Mouse (Mus musculus): ENCODE results near the gene Dmrtb1.

Dmrtb1 gene

GRCm38 (mm10) chr4:107684130-107684529 lies at the start of gene Dmrtb1:
Gene Dmrtb1 (minus strand): TSS chr4:107684230.
- no peak for DNase-seq (ENCODE audit: low read depth)

DNA sequence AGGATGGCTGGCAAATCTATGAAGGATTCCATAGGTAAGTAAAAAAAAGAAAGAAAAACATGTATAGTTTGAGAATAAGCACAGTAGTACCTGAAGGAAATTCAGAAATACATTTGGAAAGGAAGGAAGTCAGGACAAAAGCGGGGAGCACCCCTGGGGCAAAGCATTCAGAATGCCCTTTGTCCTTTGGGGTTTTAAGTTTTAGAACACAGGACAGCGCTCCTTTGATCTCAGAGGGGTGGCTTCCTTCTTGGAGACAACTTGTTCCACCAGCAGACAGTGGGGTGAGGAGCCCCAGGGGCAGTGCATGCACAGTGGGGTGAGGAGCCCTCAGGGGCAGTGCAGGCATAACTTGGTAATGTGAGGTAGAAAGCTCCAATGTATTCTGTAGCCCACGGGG lies 49.6 kb upstream of the Dmrtb1 start:
- DNase-seq (ENCODE audit: low read depth): no peak

DNA sequence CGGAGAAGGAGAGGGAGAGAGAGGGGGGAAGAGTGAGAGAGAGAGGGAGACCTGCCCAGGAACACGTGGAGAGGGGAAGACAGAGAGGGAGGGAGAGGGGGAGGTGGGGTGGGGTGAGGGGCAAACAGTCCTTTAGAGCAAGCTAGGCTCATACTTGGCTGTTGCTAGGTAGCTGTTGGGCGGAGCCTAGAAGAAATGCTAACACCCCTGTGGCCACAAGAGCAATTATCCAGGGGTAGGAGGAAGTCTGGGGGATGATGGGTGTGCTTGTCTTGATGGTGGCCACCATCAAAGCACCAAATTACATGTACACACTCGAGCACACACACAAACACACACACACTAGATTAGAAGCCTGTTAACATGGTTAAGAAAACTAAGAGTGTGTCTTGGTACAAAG lies 48.6 kb upstream of the Dmrtb1 start:
- no peak for DNase-seq (ENCODE audit: low read depth)

DNA sequence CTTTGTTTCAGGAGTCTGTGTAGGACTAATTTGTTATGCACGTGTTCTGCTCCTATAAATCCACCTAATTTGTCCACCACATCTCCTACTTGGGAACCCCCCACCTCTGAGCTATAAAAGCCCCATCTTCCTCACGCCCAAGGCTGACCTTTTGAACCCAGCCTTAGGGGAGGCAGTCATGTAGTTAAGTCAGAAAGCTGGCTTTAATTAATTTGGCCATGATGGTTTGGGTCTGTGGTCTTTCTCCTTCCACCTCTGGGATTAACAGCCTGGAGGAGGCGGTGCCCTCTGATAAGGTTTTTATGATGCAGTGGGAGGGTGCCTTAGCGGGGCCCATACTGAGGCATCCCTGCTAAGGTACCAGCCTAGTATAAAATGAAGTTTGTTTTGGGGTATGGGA lies 48.2 kb upstream of the Dmrtb1 start:
- no peak for DNase-seq (ENCODE audit: low read depth)

- DNase-seq (ENCODE audit: low read depth): no peak
These were observed 47.0 kb upstream of the Dmrtb1 start for GRCm38 (mm10) chr4:107731088-107731465.

DNA sequence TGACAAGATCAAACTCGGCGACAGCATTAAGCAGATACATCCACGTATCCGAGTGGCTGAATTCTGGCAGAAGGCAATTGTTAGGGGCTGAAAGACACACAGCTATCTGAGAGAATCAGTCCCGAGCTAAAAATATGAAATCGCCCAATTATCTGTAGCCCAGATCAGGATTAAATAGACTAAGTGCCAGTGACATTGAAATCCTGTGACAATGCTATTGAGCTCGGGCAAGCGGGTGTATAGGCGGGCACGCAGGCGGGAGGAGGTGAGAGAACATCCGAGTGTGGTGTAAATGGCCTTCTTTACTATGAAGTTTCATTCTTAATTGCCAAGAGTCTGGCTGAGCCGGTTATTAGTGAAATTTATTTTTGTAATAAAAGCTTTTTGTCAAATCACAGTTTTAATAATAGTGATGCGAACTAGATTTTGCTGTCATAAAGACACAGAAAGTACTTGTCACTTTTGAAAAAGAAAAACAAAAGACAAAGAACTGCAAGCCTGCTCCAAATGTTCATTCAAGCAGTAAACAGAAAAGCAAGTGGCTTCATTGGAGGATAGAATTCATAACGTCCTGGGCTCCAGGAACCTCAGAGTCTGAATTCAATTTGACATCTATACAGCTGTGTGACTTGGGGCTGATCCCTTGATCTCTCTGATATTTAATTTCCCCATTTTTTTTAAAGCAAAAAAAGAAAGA lies 46.5 kb upstream of the Dmrtb1 start:
- DNase-seq (ENCODE audit: low read depth): no peak

DNA sequence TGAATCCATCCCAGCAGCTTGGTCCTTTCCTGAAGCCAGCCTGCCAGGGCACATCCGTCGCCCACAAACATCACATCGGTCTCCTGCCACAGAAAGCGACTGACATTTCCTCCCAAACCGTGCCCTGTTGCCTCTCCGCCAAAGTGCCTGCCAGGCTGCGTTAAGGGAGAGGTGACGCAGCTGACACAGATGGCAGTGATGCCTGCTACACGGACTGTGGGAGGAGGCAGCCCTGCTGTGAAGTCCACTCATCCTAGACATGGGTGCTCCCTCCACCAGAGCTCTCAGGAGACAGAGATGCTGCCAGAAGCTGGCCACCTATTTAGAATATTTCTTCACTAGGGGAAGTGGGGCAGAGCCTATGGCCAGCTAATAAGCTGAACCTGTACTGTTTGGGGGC lies 41.4 kb upstream of the Dmrtb1 start:
- DNase-seq (ENCODE audit: low read depth): no peak

- no peak for DNase-seq (ENCODE audit: low read depth)
These were observed 36.2 kb upstream of the Dmrtb1 start for GRCm38 (mm10) chr4:107720043-107720830.

- no peak for DNase-seq (ENCODE audit: low read depth)
These were observed 35.1 kb upstream of the Dmrtb1 start for GRCm38 (mm10) chr4:107719161-107719560.

GRCm38 (mm10) chr4:107718720-107719119 lies 34.7 kb upstream of the Dmrtb1 start:
- no peak for DNase-seq (ENCODE audit: low read depth)

DNA sequence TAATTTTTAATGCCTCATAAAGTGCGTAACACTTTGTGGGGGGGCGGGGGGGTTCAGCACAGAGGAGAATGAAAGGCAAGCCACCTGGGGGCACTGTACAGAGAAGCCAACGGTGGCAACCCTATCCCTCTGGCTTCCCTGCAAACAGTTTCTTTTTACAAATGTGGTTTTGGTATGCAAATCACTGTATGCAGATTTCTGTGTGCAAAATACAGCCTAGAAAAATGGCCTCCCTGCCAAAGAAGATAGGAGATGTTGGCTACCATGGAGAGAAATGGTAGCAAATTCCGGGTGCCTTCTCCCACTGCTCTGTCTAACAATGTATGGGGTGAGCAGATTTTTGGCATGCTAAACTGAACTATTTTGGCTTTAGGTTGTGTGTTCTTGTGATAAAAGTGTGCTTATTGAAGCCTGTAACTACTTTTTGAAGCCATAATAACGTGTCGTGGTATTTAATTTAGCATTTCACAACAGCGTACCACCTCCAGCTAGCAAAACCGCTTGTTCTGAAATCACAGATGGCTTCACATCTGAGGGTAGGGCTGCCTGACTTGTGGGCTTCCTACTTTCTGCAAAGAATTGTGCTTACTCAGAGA lies 33.8 kb upstream of the Dmrtb1 start:
- no peak for DNase-seq (ENCODE audit: low read depth)

GRCm38 (mm10) chr4:107716754-107717299 lies 32.8 kb upstream of the Dmrtb1 start:
- no peak for DNase-seq (ENCODE audit: low read depth)

- no peak for DNase-seq (ENCODE audit: low read depth)
These were observed 22.9 kb upstream of the Dmrtb1 start for GRCm38 (mm10) chr4:107706884-107707283.

- DNase-seq (ENCODE audit: low read depth): no peak
These were observed 20.2 kb upstream of the Dmrtb1 start for GRCm38 (mm10) chr4:107704185-107704584.

GRCm38 (mm10) chr4:107701679-107702078 lies 17.6 kb upstream of the Dmrtb1 start:
- no peak for DNase-seq (ENCODE audit: low read depth)

DNA sequence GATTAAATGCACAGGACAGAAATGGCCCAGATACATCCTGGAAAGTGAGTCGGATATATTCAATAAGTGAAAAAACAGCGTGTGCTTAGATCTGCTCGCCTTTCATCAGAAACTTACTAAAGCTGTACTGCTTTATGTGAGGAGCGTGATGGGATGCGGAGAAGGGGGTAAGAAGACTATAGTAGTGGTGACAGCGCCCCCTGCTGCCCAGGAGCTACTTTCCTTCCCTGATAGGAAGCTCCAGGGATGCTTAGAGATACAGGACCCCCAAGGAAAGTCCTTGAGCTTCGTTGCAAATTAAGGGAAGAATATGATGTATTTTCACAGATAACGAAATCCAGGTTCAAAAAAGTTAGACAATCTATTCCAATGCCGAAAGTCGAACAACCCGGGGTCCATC lies 17.1 kb upstream of the Dmrtb1 start:
- peak; percentile 16 for DNase-seq (ENCODE audit: low read depth)

DNA sequence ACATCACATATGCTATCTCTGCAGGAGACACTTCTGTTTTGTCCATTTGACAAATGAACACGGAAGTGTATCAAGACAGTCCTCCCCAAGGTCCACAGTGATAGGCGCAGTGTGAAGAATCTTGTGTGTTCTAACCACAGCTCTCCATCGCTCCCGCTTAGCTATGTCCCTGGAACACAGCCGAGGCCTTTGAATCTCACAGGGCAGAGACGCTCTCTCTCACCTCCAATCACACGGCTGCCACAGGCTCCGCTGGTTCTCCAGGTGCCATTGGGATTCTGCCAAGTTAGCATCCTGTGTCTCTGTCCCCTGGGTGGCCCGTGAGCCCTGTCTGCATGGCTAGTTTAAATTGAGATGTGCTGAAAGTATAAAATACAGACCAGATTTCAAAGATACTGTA lies 15.2 kb upstream of the Dmrtb1 start:
- DNase-seq (ENCODE audit: low read depth): no peak

DNA sequence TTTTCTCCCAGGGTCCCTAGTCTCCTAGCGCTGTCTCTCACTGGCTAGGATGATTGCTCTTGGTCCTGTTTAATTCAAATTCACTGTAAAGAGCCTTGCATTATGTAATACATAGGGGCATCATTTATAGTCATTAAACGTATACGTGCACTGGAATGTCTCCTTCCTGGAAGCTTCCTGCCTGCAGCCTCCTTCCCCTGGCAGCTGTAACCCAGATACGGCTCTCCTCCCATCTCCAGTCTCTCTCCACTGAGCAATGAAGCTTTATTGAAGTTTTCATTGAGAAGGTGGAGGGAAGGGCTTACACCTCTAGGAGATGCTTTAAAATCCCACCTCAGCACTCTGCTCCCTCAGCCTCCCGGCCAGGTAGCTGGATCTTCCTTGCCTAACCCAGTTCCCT lies 9.8 kb upstream of the Dmrtb1 start:
- no peak for DNase-seq (ENCODE audit: low read depth)

DNA sequence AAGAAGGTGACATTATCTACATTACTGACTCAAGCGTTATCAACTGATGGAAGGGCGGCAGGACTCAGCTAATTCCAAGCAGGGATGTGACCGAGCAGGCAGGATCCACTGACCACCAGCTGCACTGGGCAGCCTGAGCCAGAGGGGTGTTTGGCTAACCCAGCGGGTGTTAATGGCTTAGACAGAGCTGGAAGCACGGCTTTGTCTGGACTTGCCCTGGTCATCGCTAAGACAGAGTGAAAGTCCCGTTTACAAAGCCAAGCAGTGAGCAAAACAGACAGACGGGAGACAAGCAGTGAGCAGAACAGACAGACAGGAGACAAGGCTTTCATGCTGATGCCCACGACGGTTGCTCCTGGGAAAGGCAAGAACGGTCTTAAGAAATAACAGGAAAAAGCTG lies 4.2 kb upstream of the Dmrtb1 start:
- DNase-seq (ENCODE audit: low read depth): peak; percentile 5

DNA sequence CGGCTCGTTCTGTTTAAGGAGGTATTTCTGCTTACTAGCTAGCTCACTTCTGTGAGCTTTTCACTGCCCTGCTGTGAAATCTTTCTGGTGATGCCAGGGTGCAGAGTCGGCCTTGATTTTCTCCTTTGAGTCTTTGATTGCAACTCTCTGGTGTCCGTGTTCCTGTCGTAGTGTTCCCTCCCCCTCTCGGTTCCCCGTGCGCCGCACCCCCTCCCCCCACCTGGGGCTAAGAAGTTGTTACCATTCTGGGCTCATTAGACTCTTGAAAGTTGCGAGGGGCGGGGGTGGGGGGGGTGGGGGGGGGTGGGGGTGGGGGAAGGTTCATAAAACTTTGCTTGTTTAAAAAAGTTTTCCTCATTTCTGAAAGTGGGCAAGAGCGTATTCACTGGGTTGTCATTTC lies 3.1 kb upstream of the Dmrtb1 start:
- no peak for DNase-seq (ENCODE audit: low read depth)

- no peak for DNase-seq (ENCODE audit: low read depth)
These were observed 849 bp downstream of the Dmrtb1 start for GRCm38 (mm10) chr4:107683006-107683756.

Measured in fibroblast of lung, adult 2 months (primary cell).